Mouse (Mus musculus) heart, postnatal 25 days (tissue): Measurements from ENCODE around the gene Rbfox3. TPM values are rescaled to one million over a fixed set of nuclear protein-coding genes. Genes with fewer than 3 reads are reported as not detected.

ENCODE experiments used
- DNase-seq: peaks from one replicate; pipeline ENCODE4 v3.0.0; 2022; ENCODE audit warnings: low spot score
- intact Hi-C: fragments of 180-260 bp; cut with DNase I; formaldehyde crosslinking; loops from one replicate; pipeline ENCODE4 v1.15.1; 2025
- total RNA-seq, 2 experiments: library from RNA; stranded (reverse); gene quantifications; 2 replicates each; pipeline ENCODE4 v1.2.3; 2021

The Rbfox3 gene
- total RNA-seq, 2 experiments from 2014 or later, result 0.08 TPM

- intact Hi-C loops, result no loop called here
- no peak for DNase-seq
Observed at GRCm38 (mm10) chr11:118773076-118773583, 138.3 kb downstream of the Rbfox3 start.

DNA sequence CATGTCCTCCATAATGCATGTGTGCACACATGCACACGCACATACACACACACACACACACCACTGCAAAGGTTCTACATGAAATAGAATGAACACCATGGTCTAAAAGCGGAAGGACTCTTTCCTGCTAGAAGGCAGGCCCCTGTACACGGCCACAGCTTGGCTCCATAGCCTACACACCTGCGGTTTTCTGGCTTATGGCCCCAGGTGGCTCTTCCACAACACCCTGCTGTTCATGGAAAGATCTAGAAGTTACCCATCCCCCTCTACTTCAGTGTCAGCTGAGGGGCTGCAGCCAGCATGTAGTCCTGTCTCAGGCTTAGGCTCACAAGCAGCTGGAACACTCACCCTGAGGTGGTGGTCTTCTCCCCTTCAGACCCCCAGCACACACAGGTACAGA lies 140.0 kb downstream of the Rbfox3 start:
- DNase-seq, result no peak
- intact Hi-C loops, result no loop called here

- intact Hi-C loops, result no loop called here
- DNase-seq, result no peak
Observed at GRCm38 (mm10) chr11:118770789-118771188, 140.6 kb downstream of the Rbfox3 start.

- no peak for DNase-seq
- intact Hi-C loops, result no loop called here
Observed at GRCm38 (mm10) chr11:118769542-118769941, 141.9 kb downstream of the Rbfox3 start.

- intact Hi-C loops, result no loop called here
- DNase-seq, result no peak
Observed at GRCm38 (mm10) chr11:118768441-118768840, 143.0 kb downstream of the Rbfox3 start.

GRCm38 (mm10) chr11:118767411-118767810 lies 144.0 kb downstream of the Rbfox3 start:
- intact Hi-C loops, result no loop called here
- no peak for DNase-seq

DNA sequence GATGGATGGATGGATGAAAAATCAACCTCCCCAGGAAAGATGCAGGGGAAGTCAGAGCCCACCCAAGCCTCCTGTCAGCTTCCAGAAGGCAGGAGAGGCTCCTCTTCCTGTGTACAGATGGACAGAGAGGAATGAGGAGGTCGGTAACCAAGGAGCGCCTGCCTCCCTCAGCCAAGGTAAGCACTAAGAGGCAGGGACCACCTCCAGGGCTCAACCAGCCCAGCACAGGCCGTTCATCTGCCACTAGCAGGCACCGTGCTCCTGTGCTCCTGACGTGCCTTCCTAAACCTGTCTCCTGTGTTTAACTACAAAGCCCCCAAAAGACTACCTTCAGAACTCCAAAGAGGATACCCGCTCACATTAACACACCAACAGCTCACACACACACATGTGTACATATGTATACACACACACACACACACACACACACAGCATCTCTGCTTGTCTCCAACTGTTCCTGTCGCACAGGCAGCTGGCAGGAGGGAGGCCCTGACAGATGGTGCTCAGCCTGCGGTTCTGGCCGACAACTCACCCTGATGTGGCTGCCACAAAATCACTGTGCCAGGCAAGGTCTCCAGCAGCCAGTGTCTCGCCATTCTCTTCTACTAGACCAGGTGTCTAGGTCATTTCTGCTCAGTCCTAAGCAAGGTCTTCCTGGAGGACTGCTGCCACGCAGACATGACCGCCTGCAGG lies 151.0 kb downstream of the Rbfox3 start:
- DNase-seq, result no peak
- intact Hi-C loops, result no loop called here

DNA sequence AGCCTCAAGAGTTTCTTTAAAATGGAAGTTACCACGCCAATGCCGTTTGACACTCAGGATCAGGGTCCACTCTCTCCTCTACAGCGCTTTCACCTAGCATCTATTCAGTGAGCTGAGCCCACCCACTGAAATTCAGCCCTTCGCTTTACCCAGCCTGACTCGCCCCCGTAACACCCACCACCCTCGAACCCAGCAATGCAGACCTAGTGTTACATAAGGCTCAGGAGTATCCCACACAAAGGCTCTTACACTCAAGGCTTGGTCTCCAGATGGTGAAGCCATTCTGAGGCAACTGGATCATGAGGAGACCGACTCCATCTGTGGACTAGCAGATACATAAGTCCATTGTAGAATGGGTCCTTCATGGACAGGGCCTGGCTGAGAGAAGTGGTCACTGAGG lies 152.2 kb downstream of the Rbfox3 start:
- DNase-seq, result no peak
- intact Hi-C loops, result no loop called here

GRCm38 (mm10) chr11:118758277-118758990 lies 153.0 kb downstream of the Rbfox3 start:
- intact Hi-C loops, result no loop called here
- DNase-seq, result no peak

DNA sequence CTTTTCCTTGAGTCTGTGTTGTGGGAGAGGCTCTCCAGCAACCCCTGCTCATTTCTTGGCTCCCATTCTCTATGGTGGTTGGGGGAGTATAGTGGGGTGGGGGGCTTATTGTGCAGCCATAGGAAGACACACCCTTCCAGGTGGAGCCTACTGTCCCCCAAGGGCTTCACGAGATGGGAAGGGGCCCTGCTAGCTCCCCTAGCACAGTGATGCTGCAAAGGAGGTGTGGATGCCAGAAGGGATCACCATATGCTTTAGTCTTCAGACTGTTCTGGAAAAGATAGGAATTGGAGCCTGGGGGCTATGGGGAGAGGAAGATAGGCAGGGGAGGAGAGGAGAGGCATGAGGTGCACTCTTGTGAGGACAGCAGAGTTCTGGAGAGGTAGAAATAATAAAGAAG lies 153.9 kb downstream of the Rbfox3 start:
- DNase-seq, result no peak
- intact Hi-C loops, result no loop called here

DNA sequence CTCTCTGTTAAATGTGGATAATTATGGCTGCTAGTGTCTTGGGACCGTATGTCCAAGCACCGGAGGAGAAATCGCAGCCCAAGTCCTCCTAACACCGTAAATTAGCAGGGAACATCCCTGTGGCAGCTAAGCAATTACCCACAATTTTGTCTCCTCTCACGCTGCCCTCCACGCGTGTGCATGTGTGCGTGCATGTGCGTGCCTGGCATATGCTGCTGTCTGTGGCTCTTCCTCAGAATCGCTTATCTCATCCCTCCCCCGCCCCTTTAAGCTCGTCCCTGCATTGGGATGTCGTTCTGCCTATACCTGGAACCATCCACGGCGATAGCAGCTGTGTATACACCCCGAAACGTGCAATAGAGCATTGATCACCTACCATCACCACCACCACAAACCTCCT lies 156.4 kb downstream of the Rbfox3 start:
- intact Hi-C loops, result no loop called here
- DNase-seq, result no peak

DNA sequence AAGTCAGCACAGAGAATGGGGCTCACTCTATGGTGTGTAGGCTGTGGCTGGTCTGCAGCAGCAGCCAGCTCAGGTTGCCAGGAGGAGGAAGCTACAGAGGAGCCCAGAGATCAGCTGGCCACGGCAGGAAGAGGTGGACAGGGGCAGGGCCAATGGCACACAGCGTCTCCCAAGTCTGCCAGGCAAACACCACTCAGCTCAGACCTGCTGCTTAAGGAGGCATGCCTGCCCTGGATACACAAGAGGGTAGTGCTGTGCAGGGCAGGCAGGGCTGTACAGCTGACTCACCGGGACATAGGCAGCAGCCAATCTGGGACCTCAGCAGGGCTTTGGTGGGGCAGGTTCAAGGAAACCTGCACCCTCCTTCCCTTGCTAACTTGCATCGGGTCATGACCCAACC lies 156.9 kb downstream of the Rbfox3 start:
- intact Hi-C loops, result no loop called here
- no peak for DNase-seq

- intact Hi-C loops, result no loop called here
- DNase-seq, result no peak
Observed at GRCm38 (mm10) chr11:118751879-118752616, 159.3 kb downstream of the Rbfox3 start.

DNA sequence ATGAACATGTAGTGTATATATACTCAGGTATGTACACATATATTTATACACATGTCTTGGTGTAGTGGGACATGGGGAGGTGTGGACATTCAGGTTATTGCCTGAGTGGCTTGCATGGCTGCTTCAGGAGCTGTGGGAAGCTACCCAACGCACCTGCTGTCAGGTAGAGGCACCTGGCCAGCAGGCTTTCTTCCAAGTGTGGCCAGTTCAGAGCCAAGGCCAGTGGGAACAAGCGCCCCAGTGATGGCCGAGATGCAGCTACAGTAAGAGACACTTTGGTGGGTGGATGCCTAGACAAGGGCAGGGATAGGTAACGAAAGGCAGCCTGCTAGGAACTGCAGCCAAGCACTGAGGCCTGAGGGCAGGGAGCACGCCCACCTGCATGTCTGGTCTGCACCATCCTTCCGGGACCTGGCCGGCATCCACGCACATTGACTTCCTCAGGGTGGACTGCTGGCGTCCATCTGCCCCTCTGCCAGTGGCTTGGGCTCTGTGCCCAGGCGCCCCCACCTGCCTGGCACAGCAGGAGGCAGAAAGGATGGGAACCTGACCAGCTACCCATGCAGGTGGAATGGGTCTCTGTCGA lies 160.6 kb downstream of the Rbfox3 start:
- DNase-seq, result no peak
- intact Hi-C loops, result no loop called here

- no peak for DNase-seq
- intact Hi-C loops, result no loop called here
Observed at GRCm38 (mm10) chr11:118749541-118749940, 161.9 kb downstream of the Rbfox3 start.

DNA sequence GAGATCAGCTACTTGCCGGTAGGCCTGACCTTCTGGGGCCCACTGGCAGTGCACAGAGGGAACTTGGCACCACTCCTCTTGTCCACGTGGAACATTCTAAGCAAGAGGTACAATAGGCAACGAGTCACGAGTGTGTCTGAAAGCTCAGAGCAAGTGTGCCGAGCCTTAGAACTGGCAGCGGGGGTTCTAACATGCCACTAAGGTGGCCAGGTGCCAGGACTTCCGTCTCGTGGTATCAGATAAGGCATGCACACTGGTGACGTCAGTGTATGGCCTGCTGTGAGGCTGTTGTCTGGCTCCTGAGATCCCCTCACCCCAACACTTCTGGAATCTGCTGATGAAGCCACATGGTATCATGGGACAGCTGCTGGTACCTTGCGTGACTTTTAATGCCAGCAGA lies 162.8 kb downstream of the Rbfox3 start:
- no peak for DNase-seq
- intact Hi-C loops, result no loop called here

DNA sequence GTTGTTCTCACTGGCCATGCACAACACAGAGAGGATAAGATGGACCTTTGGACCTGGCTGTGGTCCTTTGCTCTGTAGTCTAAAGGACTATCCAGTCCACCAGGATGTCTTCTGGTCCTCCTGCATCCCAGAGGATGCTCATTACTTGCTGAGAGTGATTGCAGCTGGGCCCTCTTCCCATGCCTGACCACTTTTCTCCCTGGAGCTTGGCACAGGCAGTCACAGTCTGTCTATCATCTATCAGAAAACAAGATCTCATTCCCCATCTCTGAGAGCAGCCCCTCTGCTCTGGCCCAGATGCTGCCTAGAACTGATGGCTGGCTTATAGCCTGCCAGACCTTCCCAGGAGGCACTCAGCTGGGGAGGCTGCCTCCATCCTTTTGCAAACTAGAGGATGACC lies 166.1 kb downstream of the Rbfox3 start:
- DNase-seq, result no peak
- intact Hi-C loops, result no loop called here

- intact Hi-C loops, result loop anchor here (5.0 kb wide), 3 partner anchors 172 to 297 kb away; no protein-coding TSS in a partner anchor
- DNase-seq, result no peak
Observed at GRCm38 (mm10) chr11:118744782-118745181, 166.6 kb downstream of the Rbfox3 start.

DNA sequence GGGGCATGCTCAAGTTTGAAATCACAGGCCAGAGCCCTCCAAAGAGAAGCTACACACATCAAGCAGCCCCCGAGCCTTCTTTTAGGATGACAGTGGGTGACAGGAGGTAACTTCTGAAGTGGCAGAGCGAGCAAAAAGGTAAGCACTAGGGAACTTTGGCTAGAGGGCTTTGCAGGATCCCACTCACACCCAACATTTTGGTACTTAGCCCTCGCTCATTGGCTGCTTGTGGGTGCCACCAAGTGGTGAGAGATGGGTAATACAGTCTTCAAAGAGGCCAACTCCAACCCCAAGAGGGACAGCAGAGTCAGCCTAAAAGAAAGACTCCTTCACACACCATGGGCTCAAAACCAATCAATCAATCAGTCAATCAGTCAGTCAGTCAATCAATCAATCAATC lies 168.6 kb downstream of the Rbfox3 start:
- intact Hi-C loops, result loop anchor here (5.0 kb wide), 3 partner anchors 170 to 295 kb away; no protein-coding TSS in a partner anchor
- DNase-seq, result no peak

GRCm38 (mm10) chr11:118741262-118741661 lies 170.1 kb downstream of the Rbfox3 start:
- no peak for DNase-seq
- intact Hi-C loops, result loop anchor here (2.0 to 5.0 kb wide), 4 partner anchors 169 to 294 kb away; no protein-coding TSS in a partner anchor
